Comparison of ENCODE assay signal across 8 mouse cellular contexts in the genomic region with DNA sequence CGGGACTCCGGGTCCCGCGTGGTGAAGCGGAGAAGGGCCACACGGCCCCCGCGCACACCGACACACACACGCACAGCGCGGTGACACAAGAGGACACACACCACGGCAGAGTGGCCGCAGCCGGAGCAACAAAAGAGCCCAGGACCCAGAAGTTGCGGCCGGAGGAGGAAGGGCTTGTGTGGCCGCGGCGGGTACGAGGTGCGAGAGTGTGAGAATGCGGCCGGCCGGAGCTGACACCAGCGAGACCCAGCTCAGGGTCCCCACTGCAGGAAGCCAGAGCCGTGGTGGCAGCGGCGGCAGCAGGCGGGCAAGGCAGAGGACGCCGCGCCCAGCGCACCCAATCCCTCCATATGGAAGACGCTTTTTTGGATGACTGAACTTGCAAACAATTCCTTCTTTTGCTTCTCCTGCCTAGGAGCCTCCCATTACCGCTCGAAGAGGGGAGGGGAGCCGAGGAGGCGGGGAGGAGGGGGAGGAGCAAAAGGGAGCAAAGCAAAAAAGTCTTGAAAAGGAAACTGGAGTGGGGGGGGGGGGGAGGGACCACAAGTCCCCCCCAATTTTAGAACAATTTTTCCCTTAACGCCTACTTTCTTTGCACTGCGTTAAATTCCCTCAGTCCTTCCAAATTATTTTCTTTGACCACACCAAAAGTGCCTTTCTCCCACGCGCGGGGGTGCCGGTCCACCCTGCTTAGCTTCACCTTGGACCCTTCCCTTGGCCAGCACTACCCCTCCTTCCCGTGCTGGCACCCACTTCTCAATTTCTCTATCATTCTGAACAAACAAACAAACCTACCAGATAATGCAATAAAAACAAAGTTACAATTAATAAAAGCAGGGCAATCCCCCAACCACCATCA. TPM values are rescaled to one million over a fixed set of nuclear protein-coding genes. Genes with fewer than 3 reads are reported as not detected.
DNase-seq lines count a peak whose midpoint lies in the region; ATAC-seq and TF ChIP-seq lines count a peak whose summit lies in the region.

Gene Boc, minus strand, starts transcription at position 427 of the 859 bp plus-strand sequence.

- H3K36me3 ChIP-seq in forebrain, embryonic 14.5 days (ENCODE audit: control insufficient read depth, insufficient read depth, low read length) = no peaks in the 10 kb centered on the region
- no peaks in the 10 kb centered on the region for H3K36me3 ChIP-seq in heart, postnatal 0 days (replicated peaks; ENCODE audit: control insufficient read depth, insufficient read depth, low read length)
- no peaks in the 10 kb centered on the region for H3K36me3 ChIP-seq in liver, embryonic 16.5 days (ENCODE audit: control insufficient read depth, insufficient read depth)
- H3K36me3 ChIP-seq in neural tube, embryonic 11.5 days (ENCODE audit: control insufficient read depth, insufficient read depth, low read length) = no peaks in the 10 kb centered on the region

- peak; percentile 16 for DNase-seq in c-Kit-positive CD71-negative TER-119-negative erythroid progenitor cells, embryonic 14.5 days (ENCODE audit: low read depth)
- DNase-seq in forebrain, embryonic 14.5 days (ENCODE audit: low spot score) = peak; percentile 91
- peak; percentile 50 for DNase-seq in heart, postnatal 0 days (ENCODE audit: low spot score)
- DNase-seq in kidney, postnatal 25 days = peak; percentile 69 to 81
- peak; percentile 79 for DNase-seq in neural tube, embryonic 11.5 days (ENCODE audit: low spot score)
- DNase-seq in thymus, postnatal 0 days (ENCODE audit: low spot score) = peak; percentile 4

- no peaks in the 10 kb centered on the region for H3K27me3 ChIP-seq in forebrain, embryonic 14.5 days (replicated peaks; ENCODE audit: control insufficient read depth, insufficient read depth, low read length)
- no peaks in the 10 kb centered on the region for H3K27me3 ChIP-seq in heart, postnatal 0 days (ENCODE audit: control insufficient read depth, insufficient read depth, low read length)
- peaks cover 35% of the 10 kb centered on the region for H3K27me3 ChIP-seq in liver, embryonic 16.5 days (ENCODE audit: control insufficient read depth, insufficient read depth, low read depth, low read length)
- H3K27me3 ChIP-seq in neural tube, embryonic 11.5 days (ENCODE audit: control insufficient read depth, insufficient read depth, low read length) = no peaks in the 10 kb centered on the region

- peak within 1 kb of the TSS; percentile 87 for H3K4me3 ChIP-seq in forebrain, embryonic 14.5 days (ENCODE audit: low read depth, low read length)
- H3K4me3 ChIP-seq in heart, postnatal 0 days (ENCODE audit: low read depth, low read length) = peak within 1 kb of the TSS; percentile 57
- H3K4me3 ChIP-seq in liver, embryonic 16.5 days (ENCODE audit: low read depth, low read length) = peak within 1 kb of the TSS; percentile 58
- peak within 1 kb of the TSS; percentile 65 for H3K4me3 ChIP-seq in neural tube, embryonic 11.5 days (ENCODE audit: low read depth, low read length)

- no peak for TF ChIP-seq CTCF in heart, postnatal 0 days (IDR thresholded peaks at IDR 0.05; ENCODE audit: low read depth)

- WGBS in forebrain, embryonic 14.5 days = under 1% methylated on average over 43 of the region's 46 CpGs
- WGBS in heart, postnatal 0 days = under 1% methylated on average over 43 of the region's 46 CpGs
- whole genome bisulfite sequencing in liver, embryonic 16.5 days (ENCODE audit: insufficient replicate concordance) = under 1% methylated on average over 46 of the region's 46 CpGs
- under 1% methylated on average over 42 of the region's 46 CpGs for WGBS in neural tube, embryonic 11.5 days

- peak within 1 kb of the TSS; percentile 94 for H3K27ac ChIP-seq in forebrain, embryonic 14.5 days (ENCODE audit: low read depth, low read length)
- peak within 1 kb of the TSS; percentile 59 for H3K27ac ChIP-seq in heart, postnatal 0 days (ENCODE audit: low read depth)
- H3K27ac ChIP-seq in liver, embryonic 16.5 days (ENCODE audit: low read length) = no peak within 1 kb of the TSS
- H3K27ac ChIP-seq in neural tube, embryonic 11.5 days (ENCODE audit: low read depth, low read length) = peak within 1 kb of the TSS; percentile 91

- no peaks in the 10 kb centered on the region for H3K9me3 ChIP-seq in forebrain, embryonic 14.5 days (replicated peaks; ENCODE audit: control insufficient read depth, low read length)
- H3K9me3 ChIP-seq in heart, postnatal 0 days (replicated peaks; ENCODE audit: control insufficient read depth, low read length) = no peaks in the 10 kb centered on the region
- H3K9me3 ChIP-seq in liver, embryonic 16.5 days (replicated peaks; ENCODE audit: control insufficient read depth, low read length) = no peaks in the 10 kb centered on the region
- H3K9me3 ChIP-seq in neural tube, embryonic 11.5 days (ENCODE audit: control insufficient read depth, low read length) = no peaks in the 10 kb centered on the region

- no peak for TF ChIP-seq EP300 in heart, postnatal 0 days (IDR thresholded peaks at IDR 0.05; ENCODE audit: low read depth)

- ATAC-seq in CD4-positive, CD25-positive, alpha-beta regulatory T cell, adult 4 months = peak; percentile 41
- peak; percentile 83 for ATAC-seq in forebrain, embryonic 14.5 days
- peak; percentile 57 for ATAC-seq in heart, postnatal 0 days (ENCODE audit: insufficient read depth, low read depth)
- ATAC-seq in liver, embryonic 16.5 days (ENCODE audit: low read depth) = no peak; the same call in 1 of the 2 replicates
- peak; percentile 62 for ATAC-seq in neural tube, embryonic 11.5 days (ENCODE audit: insufficient read depth, low FRiP score, low TSS enrichment)

- peaks cover 33% of the 10 kb centered on the region for H3K4me1 ChIP-seq in forebrain, embryonic 14.5 days (ENCODE audit: control insufficient read depth, insufficient read depth, low read length)
- peaks cover 5% of the 10 kb centered on the region; the same call in 1 of the 2 replicates for H3K4me1 ChIP-seq in heart, postnatal 0 days (ENCODE audit: control insufficient read depth, insufficient read depth)
- no peaks in the 10 kb centered on the region for H3K4me1 ChIP-seq in liver, embryonic 16.5 days (ENCODE audit: control insufficient read depth, low read depth, low read length)
- H3K4me1 ChIP-seq in neural tube, embryonic 11.5 days (ENCODE audit: control insufficient read depth, insufficient read depth, low read length) = peaks cover 21% of the 10 kb centered on the region

- H3K9ac ChIP-seq in forebrain, embryonic 14.5 days (ENCODE audit: low read length) = peak within 1 kb of the TSS; percentile 98
- H3K9ac ChIP-seq in heart, postnatal 0 days (replicated peaks; ENCODE audit: low read depth, low read length) = peak within 1 kb of the TSS; percentile 52
- H3K9ac ChIP-seq in liver, embryonic 16.5 days (ENCODE audit: low read depth, low read length) = peak within 1 kb of the TSS; percentile 16; the same call in 1 of the 2 replicates
- peak within 1 kb of the TSS; percentile 97 for H3K9ac ChIP-seq in neural tube, embryonic 11.5 days (ENCODE audit: low read length)

- H3K4me2 ChIP-seq in forebrain, embryonic 14.5 days (ENCODE audit: low read length) = peak within 1 kb of the TSS; percentile 73
- H3K4me2 ChIP-seq in heart, postnatal 0 days (ENCODE audit: low read depth, low read length) = peak within 1 kb of the TSS; percentile 70
- H3K4me2 ChIP-seq in liver, embryonic 16.5 days (ENCODE audit: low read depth, low read length) = peak within 1 kb of the TSS; percentile 81
- peak within 1 kb of the TSS; percentile 54 for H3K4me2 ChIP-seq in neural tube, embryonic 11.5 days (ENCODE audit: low read depth)

RNA-seq across cellular contexts. Expression of gene Boc, which starts in this region (rescaled TPM):
- polyA plus RNA-seq in CD4-positive, CD25-positive, alpha-beta regulatory T cell, adult 4 months (2017; shearing (Covaris generic)) = under 1 TPM in 1 of 2 experiments, not detected in 1; 0.79 TPM
- 11.5 and 13.3 TPM in 2 replicates for polyA plus RNA-seq in forebrain, embryonic 14.5 days (2014; fragmentation: Nextera tagmentation; extraction: Ambion mirVana)
- 9.8 TPM in 2 replicates for total RNA-seq in heart, postnatal 0 days (2014; rRNA removed; ENCODE audit: low replicate concordance)
- 2.6 and 3.1 TPM in 2 replicates for polyA plus RNA-seq in heart, postnatal 0 days (2015; fragmentation: Nextera tagmentation; extraction: Ambion mirVana)
- 0.37 and 0.57 TPM in 2 replicates for polyA plus RNA-seq in liver, embryonic 16.5 days (2015; fragmentation: Nextera tagmentation; extraction: Ambion mirVana)
- polyA plus RNA-seq in neural tube, embryonic 11.5 days (2014; fragmentation: Nextera tagmentation; extraction: Ambion mirVana) = 43.8 and 48.2 TPM in 2 replicates
- polyA plus RNA-seq in thymus, postnatal 0 days (2015; fragmentation: Nextera tagmentation; extraction: Ambion mirVana) = 4.4 and 4.5 TPM in 2 replicates

Comparison
In these comparisons a context has a peak if more than half of its experiments do, and no peak if none do; other contexts are left out.
1. Peak in ATAC-seq in CD4-positive, CD25-positive, alpha-beta regulatory T cell, adult 4 months; RNA of the gene not detected or under 1 TPM.
2. DNase-seq: peak in every context shown above with its lines; median percentile 91 in forebrain, embryonic 14.5 days; 79 in neural tube, embryonic 11.5 days; 75 in kidney, postnatal 25 days; 50 in heart, postnatal 0 days; 16 in c-Kit-positive CD71-negative TER-119-negative erythroid progenitor cells, embryonic 14.5 days; 4 in thymus, postnatal 0 days.
3. H3K9ac ChIP-seq: peak in every context shown above with its lines; median percentile 98 in forebrain, embryonic 14.5 days; 97 in neural tube, embryonic 11.5 days; 52 in heart, postnatal 0 days; 16 in liver, embryonic 16.5 days.